Mouse (Mus musculus) bone marrow macrophage, adult 2 months (primary cell): ENCODE data around the gene Wipf2.
"Not testable (repeated sequence)": the region's sequence is repeated elsewhere in the genome, so short reads cannot be mapped to it uniquely, and the experiment has no call there.

ENCODE experiments used
- CTCF ChIP-seq: IDR thresholded peaks from 2 replicates; pipeline ENCODE4 v1.5.1; 2012; ENCODE audit warnings: low read depth, mild to moderate bottlenecking, low read length, moderate library complexity
- POLR2A ChIP-seq: IDR thresholded peaks from 2 replicates; pipeline ENCODE4 v1.6.1; 2012; ENCODE audit warnings: mild to moderate bottlenecking, low read depth, low read length, borderline replicate concordance

GRCm38 (mm10) chr11:98922307-98922706 lies 58.9 kb downstream of the Wipf2 start:
- TF ChIP-seq CTCF, POLR2A: not testable (repeated sequence)
